Mouse (Mus musculus) intestine, postnatal 0 days (tissue): ENCODE measurements around the gene Tsen54. TPM values are rescaled to one million over a fixed set of nuclear protein-coding genes. Genes with fewer than 3 reads are reported as not detected.

ENCODE experiments used
- ATAC-seq: fragments of 200-750 bp; cut with Nextera tagmentation; 2 replicates; pipeline ENCODE4 v1.8.0; 2017; ENCODE audit warnings: mild to moderate bottlenecking, moderate TSS enrichment, moderate library complexity
- H3K27ac ChIP-seq: fragments of 300-500 bp; sonication (generic); 2 replicates; pipeline ENCODE4 v1.5.1; 2014; ENCODE audit warnings: mild to moderate bottlenecking, low read depth, low read length, moderate library complexity
- H3K27me3 ChIP-seq: fragments of 300-500 bp; sonication (generic); replicated peaks from 2 replicates; pipeline ENCODE4 v1.6.1; 2014; ENCODE audit warnings: low read length, mixed read lengths; ENCODE audit not compliant: control insufficient read depth, insufficient read depth
- H3K36me3 ChIP-seq: fragments of 300-500 bp; sonication (generic); 2 replicates; pipeline ENCODE4 v1.6.1; 2014; ENCODE audit warnings: mild to moderate bottlenecking, moderate library complexity; ENCODE audit not compliant: control insufficient read depth, insufficient read depth
- H3K4me1 ChIP-seq: fragments of 300-500 bp; sonication (generic); replicated peaks from 2 replicates; pipeline ENCODE4 v1.6.1; 2014; ENCODE audit warnings: antibody characterized with exemption, low read length, mixed read lengths; ENCODE audit not compliant: control insufficient read depth, insufficient read depth
- H3K4me2 ChIP-seq: fragments of 300-500 bp; sonication (generic); replicated peaks from 2 replicates; pipeline ENCODE4 v1.6.1; 2014; ENCODE audit warnings: low read depth, mild to moderate bottlenecking, moderate library complexity
- H3K4me3 ChIP-seq: fragments of 300-500 bp; sonication (generic); 2 replicates; pipeline ENCODE4 v1.5.1; 2014; ENCODE audit warnings: low read depth, low read length
- H3K9ac ChIP-seq: fragments of 300-500 bp; sonication (generic); 2 replicates; pipeline ENCODE4 v1.6.1; 2014; ENCODE audit warnings: mild to moderate bottlenecking, low read depth, low read length
- H3K9me3 ChIP-seq: fragments of 300-500 bp; sonication (generic); 2 replicates; pipeline ENCODE4 v1.6.1; 2016; ENCODE audit warnings: mixed run types; ENCODE audit not compliant: control insufficient read depth
- CTCF ChIP-seq: sonication (generic); IDR thresholded peaks from 2 replicates; pipeline ENCODE4 v1.5.1; 2016; ENCODE audit warnings: low read depth, mild to moderate bottlenecking, control low read depth, antibody characterized with exemption, moderate library complexity
- WGBS: fragments of 180-500 bp; shearing (Covaris S2); extraction: QIAGEN DNeasy Blood & Tissue Kit; methylation state at CpG from one replicate; pipeline ENCODE4 v1.1.7; 2014; 5-methylcytosine and 5-hydroxymethylcytosine counted together
- polyA plus RNA-seq: library from polyadenylated mRNA; unstranded; fragments of >200 nt; fragmentation: Nextera tagmentation; extraction: Ambion mirVana; gene quantifications from 2 replicates; pipeline ENCODE4 v1.2.1, GENCODE M21; 2015

Tsen54 gene
- polyA plus RNA-seq, 1 experiment from 2014 or later: 17.0 TPM

DNA sequence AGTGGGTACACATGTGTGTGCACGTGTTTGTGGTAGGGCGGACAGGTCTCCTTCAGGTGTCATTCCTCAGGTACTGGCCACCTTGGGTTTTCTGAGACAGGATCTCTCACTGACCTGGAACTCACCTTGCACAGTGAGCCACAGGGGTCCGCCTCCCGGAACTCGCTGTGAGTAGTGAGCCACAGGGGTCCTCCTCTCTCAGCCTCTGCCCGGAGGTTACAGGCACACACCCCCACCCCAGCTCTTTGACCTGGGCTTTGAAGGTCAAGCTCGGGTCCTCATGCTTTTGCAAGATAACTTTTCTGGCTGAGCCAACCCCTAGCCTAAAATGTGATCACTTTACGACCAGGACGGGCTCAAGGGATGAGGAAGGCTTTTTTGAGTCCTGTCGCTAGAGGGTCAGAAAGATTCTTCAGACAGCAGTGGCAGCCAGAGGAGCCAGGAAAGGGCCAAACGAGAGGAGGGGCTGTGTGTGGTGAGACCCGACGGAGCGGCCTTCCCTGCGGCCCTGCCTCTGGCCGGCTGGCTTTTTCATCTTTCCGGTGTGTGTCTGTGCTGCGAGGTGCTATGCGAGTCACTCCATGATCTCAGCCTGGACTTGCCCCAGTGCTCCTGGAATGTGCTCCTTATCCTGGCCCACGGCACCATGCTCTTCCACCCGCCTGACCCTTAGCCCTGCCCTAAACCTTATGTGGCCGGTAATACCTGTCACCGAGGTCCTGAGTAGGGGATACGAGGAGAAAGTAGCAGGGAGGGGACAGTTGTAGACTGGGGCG, 16.2 kb downstream of the Tsen54 start:
- Histone ChIP-seq H3K36me3 (no peaks in the 10 kb centered on the region; the same call in 1 of the 2 replicates), H3K9ac (0 out of 2 replicates have a peak overlapping the region, but pooled peaks have one; percentile 17), H3K27me3 (no peaks in the 10 kb centered on the region), H3K4me2 (peak overlapping the region; percentile 46), H3K27ac (peak overlapping the region; percentile 61), H3K4me3 (no peak overlapping the region), H3K9me3 (no peaks in the 10 kb centered on the region), H3K4me1 (peaks cover 19% of the 10 kb centered on the region)
- no peak for ATAC-seq
- no peak for TF ChIP-seq CTCF
- WGBS: 34% methylated on average over 25 of the region's 25 CpGs

DNA sequence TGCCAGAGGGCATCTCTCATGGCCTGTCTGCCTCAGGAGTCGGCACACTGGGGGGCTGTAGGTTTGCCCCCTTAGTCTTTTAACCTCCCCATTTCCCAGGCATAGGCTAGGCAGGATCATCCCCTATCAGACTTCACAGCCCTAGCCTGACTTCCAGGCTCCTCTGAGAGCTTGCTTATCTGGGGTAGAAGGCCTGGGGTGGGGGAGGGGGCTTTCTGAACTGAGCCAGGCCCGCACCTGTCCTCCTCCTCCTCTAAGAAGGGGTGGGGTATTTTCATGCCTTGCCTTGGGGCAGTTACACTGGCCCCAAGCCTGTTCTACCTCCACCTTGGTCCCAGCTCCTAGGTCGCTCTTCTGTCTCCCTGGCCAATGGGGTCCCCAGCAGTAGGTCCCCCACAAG, 17.0 kb downstream of the Tsen54 start:
- Histone ChIP-seq H3K27me3 (no peaks in the 10 kb centered on the region), H3K4me1 (peaks cover 19% of the 10 kb centered on the region), H3K4me3 (no peak overlapping the region), H3K9ac (no peak overlapping the region), H3K27ac (peak overlapping the region; percentile 61), H3K36me3 (no peaks in the 10 kb centered on the region; the same call in 1 of the 2 replicates), H3K4me2 (peak overlapping the region; percentile 46), H3K9me3 (no peaks in the 10 kb centered on the region)
- no peak for ATAC-seq
- TF ChIP-seq CTCF: no peak
- 25% methylated on average over 3 of the region's 3 CpGs for WGBS

DNA sequence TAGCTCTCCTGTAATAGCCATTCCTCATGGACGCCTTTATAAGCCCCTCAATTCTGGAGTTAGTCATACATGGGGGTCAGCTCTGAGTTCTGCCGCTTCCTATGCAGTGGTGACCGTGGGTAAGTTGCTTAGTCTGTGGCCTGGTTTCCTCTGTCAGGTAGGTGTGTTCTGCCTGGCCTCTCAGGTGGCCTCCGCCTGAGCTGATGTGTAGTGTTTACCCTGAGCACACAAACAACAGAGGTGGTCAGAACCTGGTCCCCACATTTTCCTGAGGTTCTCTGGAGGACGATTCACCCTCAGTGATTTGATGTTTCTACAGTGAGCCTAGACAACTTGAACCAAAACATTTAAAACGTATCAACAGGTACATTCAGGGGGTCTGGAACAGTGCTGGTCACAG, 17.5 kb downstream of the Tsen54 start:
- Histone ChIP-seq H3K4me1 (peaks cover 18% of the 10 kb centered on the region), H3K4me2 (peak overlapping the region; percentile 46), H3K4me3 (no peak overlapping the region), H3K36me3 (no peaks in the 10 kb centered on the region; the same call in 1 of the 2 replicates), H3K27me3 (no peaks in the 10 kb centered on the region), H3K9me3 (no peaks in the 10 kb centered on the region), H3K9ac (no peak overlapping the region), H3K27ac (peak overlapping the region; percentile 61)
- ATAC-seq: no peak
- WGBS: 48% methylated on average over 6 of the region's 6 CpGs
- no peak for TF ChIP-seq CTCF

DNA sequence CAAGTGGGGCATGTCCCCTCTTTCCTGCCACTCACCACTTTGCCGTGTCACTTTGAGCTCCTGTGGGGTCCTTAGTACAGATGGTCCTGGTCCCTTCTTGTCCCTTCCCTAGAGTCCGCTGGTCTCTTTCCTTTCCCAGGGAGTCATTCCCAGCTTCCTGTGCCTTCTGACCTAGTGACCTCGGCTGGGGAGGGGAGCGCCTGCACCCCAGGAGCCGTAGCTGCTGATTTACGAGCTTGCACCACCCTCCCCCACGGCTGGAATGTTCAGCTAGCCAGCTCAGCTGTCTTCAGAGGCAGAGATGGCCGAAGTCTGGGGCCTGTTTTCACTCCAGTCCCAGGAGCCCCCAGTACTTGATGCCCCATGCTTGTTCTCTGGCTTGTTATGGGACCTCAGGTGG, 18.0 kb downstream of the Tsen54 start:
- ATAC-seq: 0 out of 2 replicates have a peak, but pooled peaks have one; percentile 14
- WGBS: 12% methylated on average over 8 of the region's 8 CpGs

DNA sequence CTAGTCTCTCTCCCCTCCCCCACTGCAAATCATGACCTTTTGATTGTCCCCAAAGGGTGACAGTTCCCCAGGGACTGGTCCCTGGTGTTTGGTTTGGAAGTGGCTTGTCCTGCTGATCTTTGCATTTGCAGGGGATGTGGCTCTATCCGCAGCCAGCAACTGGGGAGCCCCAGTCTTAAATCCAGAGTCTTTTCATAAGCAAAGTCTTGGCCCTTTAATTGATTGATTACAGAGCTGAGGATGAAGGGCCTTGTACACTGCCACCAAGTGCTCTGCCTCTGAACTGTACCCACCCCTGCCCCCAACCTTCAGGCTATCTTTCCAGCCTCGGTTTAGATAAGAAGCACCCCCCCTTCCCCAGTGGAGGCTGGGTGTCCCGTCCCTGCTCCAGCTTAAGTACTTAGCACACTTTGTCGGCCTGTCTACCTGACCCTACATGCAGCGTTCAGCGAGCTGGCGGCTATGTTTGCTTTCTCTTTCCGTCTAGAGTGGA, 18.5 kb downstream of the Tsen54 start:
- no peaks in the 10 kb centered on the region for H3K9me3 ChIP-seq
- H3K27me3 ChIP-seq: no peaks in the 10 kb centered on the region
- TF ChIP-seq CTCF: peak; percentile 34
- peaks cover 16% of the 10 kb centered on the region for H3K4me1 ChIP-seq
- H3K36me3 ChIP-seq: no peaks in the 10 kb centered on the region; the same call in 1 of the 2 replicates
- no peak overlapping the region for H3K4me3 ChIP-seq
- H3K27ac ChIP-seq: peak overlapping the region; percentile 61
- H3K9ac ChIP-seq: no peak overlapping the region
- 13% methylated on average over 8 of the region's 8 CpGs for WGBS
- peak overlapping the region; percentile 46 for H3K4me2 ChIP-seq
- ATAC-seq: 0 out of 2 replicates have a peak, but pooled peaks have one; percentile 2

More for the DNA sequence above, 18.0 kb downstream of the Tsen54 start:
- Histone ChIP-seq H3K9ac (no peak overlapping the region), H3K4me1 (peaks cover 14% of the 10 kb centered on the region), H3K4me3 (no peak overlapping the region), H3K36me3 (no peaks in the 10 kb centered on the region; the same call in 1 of the 2 replicates), H3K9me3 (no peaks in the 10 kb centered on the region), H3K4me2 (peak overlapping the region; percentile 46), H3K27ac (peak overlapping the region; percentile 61), H3K27me3 (no peaks in the 10 kb centered on the region)
- TF ChIP-seq CTCF: no peak

DNA sequence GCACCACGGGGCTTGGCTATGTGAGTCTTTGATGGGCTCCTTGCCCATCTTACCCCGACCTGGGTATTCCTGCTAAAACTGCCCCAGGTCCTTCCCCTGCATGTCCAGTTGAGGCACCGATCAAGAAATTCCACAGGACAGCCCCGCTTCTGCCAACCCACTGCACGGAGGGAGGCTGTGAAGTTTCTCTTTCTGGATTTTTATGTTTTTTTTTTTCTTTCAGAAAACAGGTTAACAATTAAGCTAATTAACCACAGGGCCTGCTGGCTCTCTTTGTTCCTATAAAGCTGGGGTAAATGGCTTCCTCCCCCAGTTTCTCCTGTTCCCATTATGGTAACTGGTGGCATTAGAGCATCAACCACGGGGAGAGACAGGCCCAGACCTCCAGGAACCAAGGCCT, 19.5 kb downstream of the Tsen54 start:
- H3K27ac ChIP-seq: peak overlapping the region; percentile 68
- 50% methylated on average over 6 of the region's 6 CpGs for WGBS
- no peaks in the 10 kb centered on the region for H3K27me3 ChIP-seq
- ATAC-seq: no peak
- H3K4me1 ChIP-seq: peaks cover 19% of the 10 kb centered on the region; the same call in 1 of the 2 replicates
- no peak overlapping the region for H3K4me3 ChIP-seq
- H3K36me3 ChIP-seq: no peaks in the 10 kb centered on the region
- peak overlapping the region; percentile 46 for H3K4me2 ChIP-seq
- no peaks in the 10 kb centered on the region for H3K9me3 ChIP-seq
- TF ChIP-seq CTCF: no peak
- H3K9ac ChIP-seq: no peak overlapping the region
